Mouse (Mus musculus) lung, postnatal 0 days (tissue): ENCODE results near the gene Ikzf4.

Experiments
- CTCF ChIP-seq: IDR thresholded peaks from 2 replicates; pipeline ENCODE4 v1.5.1; 2016; ENCODE audit warnings: antibody characterized with exemption, mild to moderate bottlenecking
- EP300 ChIP-seq: IDR thresholded peaks from 2 replicates; pipeline ENCODE4 v1.6.1; 2016; ENCODE audit warnings: antibody characterized with exemption, mild to moderate bottlenecking, control low read depth

GRCm38 (mm10) chr10:128656731-128657130 lies 10.9 kb upstream of the Ikzf4 start:
- TF ChIP-seq CTCF (no peak), EP300 (no peak)
